Mouse (Mus musculus) midbrain, embryonic 16.5 days (tissue): ENCODE measurements around the gene Rhox8. TPM values are rescaled to one million over a fixed set of nuclear protein-coding genes. Genes with fewer than 3 reads are reported as not detected.
"Not testable (repeated sequence)": the region's sequence is repeated elsewhere in the genome, so short reads cannot be mapped to it uniquely, and the experiment has no call there.

Source experiments
- ATAC-seq: fragments of 200-750 bp; cut with Nextera tagmentation; 2 replicates; pipeline ENCODE4 v1.8.0; 2017; ENCODE audit warnings: moderate TSS enrichment
- H3K27ac ChIP-seq: fragments of 300-500 bp; sonication (generic); 2 replicates; pipeline ENCODE4 v1.5.1; 2014; ENCODE audit warnings: mild to moderate bottlenecking, low read length, mixed read lengths
- H3K27me3 ChIP-seq: fragments of 300-500 bp; sonication (generic); 2 replicates; pipeline ENCODE4 v1.6.1; 2014; ENCODE audit warnings: low read depth, low read length, mixed read lengths; ENCODE audit not compliant: control insufficient read depth, insufficient read depth
- H3K36me3 ChIP-seq: fragments of 300-500 bp; sonication (generic); 2 replicates; pipeline ENCODE4 v1.6.1; 2014; ENCODE audit warnings: mild to moderate bottlenecking, low read length, moderate library complexity, mixed read lengths; ENCODE audit not compliant: control insufficient read depth, insufficient read depth
- H3K4me1 ChIP-seq: fragments of 300-500 bp; sonication (generic); 2 replicates; pipeline ENCODE4 v1.6.1; 2014; ENCODE audit warnings: mild to moderate bottlenecking, low read length, mixed read lengths; ENCODE audit not compliant: control insufficient read depth, insufficient read depth
- H3K4me2 ChIP-seq: fragments of 300-500 bp; sonication (generic); 2 replicates; pipeline ENCODE4 v1.6.1; 2014; ENCODE audit warnings: mild to moderate bottlenecking, low read length, mixed read lengths
- H3K4me3 ChIP-seq: fragments of 300-500 bp; sonication (generic); 2 replicates; pipeline ENCODE4 v1.5.1; 2014; ENCODE audit warnings: low read depth, mild to moderate bottlenecking, low read length, moderate library complexity, mixed read lengths
- H3K9ac ChIP-seq: fragments of 300-500 bp; sonication (generic); 2 replicates; pipeline ENCODE4 v1.6.1; 2014; ENCODE audit warnings: low read depth, low read length, mixed read lengths
- H3K9me3 ChIP-seq: fragments of 300-500 bp; sonication (generic); replicated peaks from 2 replicates; pipeline ENCODE4 v1.6.1; 2014; ENCODE audit warnings: mild to moderate bottlenecking, low read length, mixed read lengths; ENCODE audit not compliant: control insufficient read depth, poor library complexity, severe bottlenecking
- WGBS: fragments of 180-500 bp; shearing (Covaris S2); extraction: QIAGEN DNeasy Blood & Tissue Kit; methylation state at CpG from one replicate; pipeline ENCODE4 v1.1.7; 2014; 5-methylcytosine and 5-hydroxymethylcytosine counted together
- polyA plus RNA-seq: library from polyadenylated mRNA; unstranded; fragments of >200 nt; fragmentation: Nextera tagmentation; extraction: Ambion mirVana; gene quantifications from 2 replicates; pipeline ENCODE4 v1.2.1, GENCODE M21; 2015

Gene Rhox8
- polyA plus RNA-seq: not detected in 2 replicates

GRCm38 (mm10) chrX:37878844-37879243, at the start of gene Rhox8:
Gene Rhox8 (minus strand): TSS chrX:37878944.
- Histone ChIP-seq H3K36me3 (no peaks in the 10 kb centered on the region), H3K27me3 (no peaks in the 10 kb centered on the region), H3K4me2 (no peak within 1 kb of the TSS), H3K9me3 (no peaks in the 10 kb centered on the region), H3K9ac (no peak within 1 kb of the TSS), H3K27ac (no peak within 1 kb of the TSS), H3K4me3 (no peak within 1 kb of the TSS), H3K4me1 (no peaks in the 10 kb centered on the region)
- WGBS: 77% methylated on average over 4 of the region's 4 CpGs
- ATAC-seq: no peak

GRCm38 (mm10) chrX:37916311-37916710, 37.6 kb upstream of the Rhox8 start:
- 79% methylated on average over 4 of the region's 4 CpGs for WGBS
- no peaks in the 10 kb centered on the region for H3K9me3 ChIP-seq
- H3K27me3 ChIP-seq: no peaks in the 10 kb centered on the region
- no peak for ATAC-seq
- no peak overlapping the region for H3K4me2 ChIP-seq
- H3K9ac ChIP-seq: no peak overlapping the region
- no peaks in the 10 kb centered on the region for H3K36me3 ChIP-seq
- no peak overlapping the region for H3K27ac ChIP-seq
- no peak overlapping the region for H3K4me3 ChIP-seq
- no peaks in the 10 kb centered on the region for H3K4me1 ChIP-seq

GRCm38 (mm10) chrX:37908581-37908980, 29.8 kb upstream of the Rhox8 start:
- ATAC-seq: no peak
- H3K9ac ChIP-seq: no peak overlapping the region
- H3K27ac ChIP-seq: no peak overlapping the region
- no peaks in the 10 kb centered on the region for H3K36me3 ChIP-seq
- WGBS: 51% methylated on average over 7 of the region's 7 CpGs
- no peaks in the 10 kb centered on the region for H3K9me3 ChIP-seq
- no peaks in the 10 kb centered on the region for H3K4me1 ChIP-seq
- H3K27me3 ChIP-seq: no peaks in the 10 kb centered on the region
- no peak overlapping the region for H3K4me3 ChIP-seq
- H3K4me2 ChIP-seq: no peak overlapping the region

- Histone ChIP-seq H3K4me3 (no peak overlapping the region), H3K27me3 (no peaks in the 10 kb centered on the region), H3K9ac (no peak overlapping the region), H3K27ac (no peak overlapping the region), H3K4me1 (no peaks in the 10 kb centered on the region), H3K9me3 (no peaks in the 10 kb centered on the region), H3K36me3 (no peaks in the 10 kb centered on the region), H3K4me2 (no peak overlapping the region)
- ATAC-seq: no peak
- 79% methylated on average over 5 of the region's 5 CpGs for WGBS
Observed at GRCm38 (mm10) chrX:37903727-37904126, 25.0 kb upstream of the Rhox8 start.

DNA sequence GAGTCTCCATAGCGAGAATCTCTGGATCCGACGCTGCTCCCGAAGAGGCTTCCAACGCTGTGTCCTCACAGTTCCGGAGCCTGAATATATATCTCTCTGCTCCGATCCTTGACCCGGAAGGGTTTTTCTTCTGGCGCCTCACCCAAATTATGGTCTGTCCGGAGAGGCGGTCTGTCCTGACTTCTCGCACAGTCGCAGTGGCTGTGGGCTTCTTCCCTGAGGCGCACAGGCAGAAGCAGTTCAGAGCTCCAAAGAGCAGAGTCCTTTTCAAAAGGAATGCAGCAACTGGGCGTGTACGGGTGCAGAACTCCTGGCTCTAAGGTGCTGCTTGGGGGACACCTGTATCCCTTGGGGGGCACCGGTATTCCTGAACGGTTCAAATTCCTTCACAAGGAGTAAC, 22.9 kb upstream of the Rhox8 start, which contains the start of gene Rhox9:
Gene Rhox9, minus strand, starts transcription at position 101 of the 400 bp plus-strand sequence.
- not testable (repeated sequence) for H3K9me3 ChIP-seq, ATAC-seq, H3K27ac ChIP-seq, H3K27me3 ChIP-seq, H3K36me3 ChIP-seq, H3K9ac ChIP-seq, H3K4me2 ChIP-seq, H3K4me1 ChIP-seq, H3K4me3 ChIP-seq
- WGBS: 90% methylated on average over 10 of the region's 18 CpGs

DNA sequence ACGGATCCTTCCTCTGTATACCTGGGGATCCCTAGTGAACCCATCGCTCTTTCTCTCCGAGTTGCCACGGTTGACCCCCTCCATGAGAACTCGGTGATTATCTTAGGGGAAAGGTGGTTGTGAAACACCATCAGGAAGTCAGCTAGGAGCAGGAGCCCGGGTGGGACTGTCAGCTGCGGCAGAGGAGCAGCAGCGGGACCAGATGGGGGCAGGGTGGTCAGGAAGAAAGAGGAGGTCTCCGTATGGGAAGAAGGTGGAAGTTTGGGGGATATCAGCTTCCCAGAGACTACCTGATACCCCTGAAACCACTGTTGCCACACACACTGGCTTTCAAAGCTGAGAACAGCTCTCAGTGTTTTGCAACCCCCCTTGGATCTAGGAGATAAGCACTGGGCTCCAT, 18.4 kb upstream of the Rhox8 start, which contains the start of gene Rhox7b:
Gene Rhox7b, minus strand, starts transcription at position 101 of the 400 bp plus-strand sequence.
- H3K36me3 ChIP-seq, H3K4me3 ChIP-seq, H3K4me2 ChIP-seq, H3K4me1 ChIP-seq, ATAC-seq, H3K27me3 ChIP-seq, H3K9me3 ChIP-seq, H3K27ac ChIP-seq, H3K9ac ChIP-seq: not testable (repeated sequence)
- WGBS: 90% methylated on average over 9 of the region's 9 CpGs

GRCm38 (mm10) chrX:37871641-37872040, 7.1 kb downstream of the Rhox8 start:
- H3K9me3 ChIP-seq: no peaks in the 10 kb centered on the region
- no peak overlapping the region for H3K4me2 ChIP-seq
- no peak overlapping the region for H3K27ac ChIP-seq
- H3K9ac ChIP-seq: no peak overlapping the region
- no peaks in the 10 kb centered on the region for H3K36me3 ChIP-seq
- H3K4me3 ChIP-seq: no peak overlapping the region
- 97% methylated on average over 2 of the region's 2 CpGs for WGBS
- ATAC-seq: no peak
- no peaks in the 10 kb centered on the region for H3K4me1 ChIP-seq
- no peaks in the 10 kb centered on the region for H3K27me3 ChIP-seq

DNA sequence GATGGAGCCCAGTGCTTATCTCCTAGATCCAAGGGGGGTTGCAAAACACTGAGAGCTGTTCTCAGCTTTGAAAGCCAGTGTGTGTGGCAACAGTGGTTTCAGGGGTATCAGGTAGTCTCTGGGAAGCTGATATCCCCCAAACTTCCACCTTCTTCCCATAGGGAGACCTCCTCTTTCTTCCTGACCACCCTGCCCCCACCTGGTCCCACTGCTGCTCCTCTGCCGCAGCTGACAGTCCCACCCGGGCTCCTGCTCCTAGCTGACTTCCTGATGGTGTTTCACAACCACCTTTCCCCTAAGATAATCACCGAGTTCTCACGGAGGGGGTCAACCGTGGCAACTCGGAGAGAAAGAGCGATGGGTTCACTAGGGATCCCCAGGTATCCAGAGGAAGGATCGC, 47.4 kb downstream of the Rhox8 start, which contains the start of gene Rhox7a:
Gene Rhox7a, plus strand, starts transcription at position 301 of the 400 bp plus-strand sequence.
- not testable (repeated sequence) for H3K27ac ChIP-seq, H3K27me3 ChIP-seq, H3K4me3 ChIP-seq, H3K36me3 ChIP-seq, H3K9me3 ChIP-seq, ATAC-seq, H3K4me1 ChIP-seq, H3K4me2 ChIP-seq, H3K9ac ChIP-seq
- 83% methylated on average over 8 of the region's 8 CpGs for WGBS

- not testable (repeated sequence) for H3K9ac ChIP-seq, H3K9me3 ChIP-seq, H3K36me3 ChIP-seq, H3K27me3 ChIP-seq, ATAC-seq, H3K4me1 ChIP-seq, H3K4me3 ChIP-seq, H3K27ac ChIP-seq, H3K4me2 ChIP-seq
- 85% methylated on average over 4 of the region's 12 CpGs for WGBS
Observed at GRCm38 (mm10) chrX:37826610-37827009, 52.1 kb downstream of the Rhox8 start, which contains the start of gene Rhox6. Gene Rhox6 (plus strand): TSS chrX:37826910.
